Mouse (Mus musculus) kidney, postnatal 36 days (tissue): Measurements from ENCODE around the gene Map2k2.

Experiments used
- DNase-seq, 2 experiments: peaks; one replicate each; pipeline ENCODE4 v3.0.0; 2021 to 2022; ENCODE audit warnings: mixed read lengths in 2 of 2

Gene Map2k2

GRCm38 (mm10) chr10:81106113-81106721, 502 bp downstream of the Map2k2 start:
- peak; percentile 84 to 93 for DNase-seq

GRCm38 (mm10) chr10:81112946-81113345, 7.2 kb downstream of the Map2k2 start:
- no peak for DNase-seq

GRCm38 (mm10) chr10:81119625-81120024, 13.9 kb downstream of the Map2k2 start:
- DNase-seq: no peak

- no peak for DNase-seq
These were observed 14.9 kb downstream of the Map2k2 start for GRCm38 (mm10) chr10:81120650-81121049.

- DNase-seq: no peak
These were observed 17.2 kb downstream of the Map2k2 start for GRCm38 (mm10) chr10:81122889-81123288.

GRCm38 (mm10) chr10:81123500-81123899, 17.8 kb downstream of the Map2k2 start:
- DNase-seq: no peak

- DNase-seq: peak; percentile 91 to 93
These were observed 28.5 kb downstream of the Map2k2 start for GRCm38 (mm10) chr10:81134181-81134587.

GRCm38 (mm10) chr10:81134966-81135681, 29.4 kb downstream of the Map2k2 start, which contains the start of gene Zbtb7a:
Gene Zbtb7a, plus strand, starts transcription at chr10:81135220.
- peak; percentile 68 to 78 for DNase-seq

GRCm38 (mm10) chr10:81135831-81136705, 30.4 kb downstream of the Map2k2 start:
- DNase-seq: peak; percentile 83

GRCm38 (mm10) chr10:81136706-81137231, 31.1 kb downstream of the Map2k2 start:
- DNase-seq: peak; percentile 89 to 93

- DNase-seq: peak; percentile 98 to 99
These were observed 31.8 kb downstream of the Map2k2 start for GRCm38 (mm10) chr10:81137252-81138130.

- DNase-seq: peak; percentile 29 to 56
These were observed 32.5 kb downstream of the Map2k2 start for GRCm38 (mm10) chr10:81138131-81138782.

GRCm38 (mm10) chr10:81138821-81139528, 33.3 kb downstream of the Map2k2 start:
- no peak for DNase-seq

GRCm38 (mm10) chr10:81139529-81139846, 33.8 kb downstream of the Map2k2 start:
- DNase-seq: no peak

- no peak for DNase-seq
These were observed 34.3 kb downstream of the Map2k2 start for GRCm38 (mm10) chr10:81140005-81140404.

GRCm38 (mm10) chr10:81140717-81141454, 35.2 kb downstream of the Map2k2 start:
- peak; percentile 46 to 61 for DNase-seq

- no peak for DNase-seq
These were observed 35.9 kb downstream of the Map2k2 start for GRCm38 (mm10) chr10:81141455-81142210.

- DNase-seq: no peak
These were observed 36.9 kb downstream of the Map2k2 start for GRCm38 (mm10) chr10:81142551-81142981.

GRCm38 (mm10) chr10:81143157-81143633, 37.5 kb downstream of the Map2k2 start:
- no peak for DNase-seq
